Mouse (Mus musculus) ES-E14 (cell line): ENCODE data around the gene Fam25c.

ENCODE experiments used
- HCFC1 ChIP-seq: IDR thresholded peaks from 2 replicates; pipeline ENCODE4 v1.6.1; 2012; ENCODE audit warnings: low read length, inconsistent platforms, borderline replicate concordance; ENCODE audit not compliant: insufficient read depth
- ZC3H11A ChIP-seq: IDR thresholded peaks from 2 replicates; pipeline ENCODE4 v1.6.1; 2012; ENCODE audit warnings: low read depth, mild to moderate bottlenecking, inconsistent platforms, low read length, borderline replicate concordance
- ZNF384 ChIP-seq: IDR thresholded peaks from 2 replicates; pipeline ENCODE4 v1.6.1; 2012; ENCODE audit warnings: low read depth, low read length, inconsistent platforms

DNA sequence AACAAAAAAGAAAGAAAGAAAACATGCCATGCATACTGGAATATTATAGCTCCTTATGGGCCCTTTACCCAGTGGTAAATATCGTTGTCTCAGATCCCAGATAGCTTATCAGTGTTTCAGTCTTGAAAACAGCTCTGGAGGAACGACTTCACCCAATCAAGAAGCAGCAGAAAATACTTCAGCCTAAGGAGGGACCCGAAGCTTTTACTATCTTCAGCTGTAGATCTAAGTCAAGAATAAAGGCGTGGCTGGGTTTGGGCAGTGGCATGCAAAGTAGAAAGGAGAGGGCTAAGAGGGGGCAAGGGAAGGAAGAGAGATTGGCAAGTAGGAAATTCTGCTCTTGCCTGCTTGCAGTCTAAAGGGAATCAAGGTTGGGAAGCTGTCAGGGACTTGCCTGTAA is 6.9 kb upstream of the Fam25c start:
- no peak for TF ChIP-seq ZC3H11A
- no peak for TF ChIP-seq ZNF384
- no peak for TF ChIP-seq HCFC1
